Mouse (Mus musculus): Measurements from ENCODE around the gene Map4k4.

- TF ChIP-seq CTCF (IDR thresholded peaks at IDR 0.05; ENCODE audit: low read depth, low read length) (no peak), POLR2A (IDR thresholded peaks at IDR 0.05; ENCODE audit: extremely low read depth, insufficient read depth, low read length) (no peak)
Measured at GRCm38 (mm10) chr1:40000476-40000875, 99.8 kb downstream of the Map4k4 start.
